Mouse (Mus musculus) MEL (cell line): ENCODE results near the gene Tubb5. TPM values are rescaled to one million over a fixed set of nuclear protein-coding genes. Genes with fewer than 3 reads are reported as not detected.
A peak's percentile ranks its signal among the peaks of the same experiment; 100 is the strongest.

Experiments used
- DNase-seq: peaks from one replicate; pipeline ENCODE4 v3.0.0; 2011; ENCODE audit warnings: low read depth, low spot score
- H3K27ac ChIP-seq: 2 replicates; pipeline ENCODE4 v1.5.1; 2012; ENCODE audit warnings: low read depth, mild to moderate bottlenecking, control low read depth, low read length, moderate library complexity; ENCODE audit not compliant: control insufficient read depth
- H3K27me3 ChIP-seq, 2 experiments: fragments of 150-350 bp in 1 of 2; sonication (generic) in 1 of 2; 2 replicates each; pipeline ENCODE4 v1.6.1; 2012; ENCODE audit warnings: low read length in 2 of 2, mild to moderate bottlenecking in 2 of 2, improper control_type of control experiment in 1 of 2, moderate library complexity in 1 of 2; ENCODE audit not compliant: insufficient read depth in 2 of 2, control insufficient read depth in 1 of 2
- H3K36me3 ChIP-seq, 2 experiments: 2 replicates each; pipeline ENCODE4 v1.6.1; 2012 to 2014; ENCODE audit warnings: low read length in 2 of 2, improper control_type of control experiment in 1 of 2, inconsistent platforms in 1 of 2, mild to moderate bottlenecking in 1 of 2; ENCODE audit not compliant: insufficient read depth in 2 of 2, control insufficient read depth in 1 of 2
- H3K4me1 ChIP-seq, 2 experiments: fragments of 150-350 bp in 1 of 2; sonication (generic) in 1 of 2; 2 replicates each; pipeline ENCODE4 v1.6.1; 2012; ENCODE audit warnings: low read length in 2 of 2, improper control_type of control experiment in 1 of 2, mild to moderate bottlenecking in 1 of 2; ENCODE audit not compliant: insufficient read depth in 2 of 2, control insufficient read depth in 1 of 2
- H3K4me3 ChIP-seq, 2 experiments: fragments of 150-350 bp in 1 of 2; sonication (generic) in 1 of 2; 2 replicates each; pipeline ENCODE4 v1.5.1; 2012; ENCODE audit warnings: low read depth in 2 of 2, low read length in 2 of 2, mild to moderate bottlenecking in 2 of 2, moderate library complexity in 2 of 2, control low read depth in 1 of 2, improper control_type of control experiment in 1 of 2; ENCODE audit not compliant: control insufficient read depth in 1 of 2, insufficient read depth in 1 of 2
- H3K79me2 ChIP-seq: 2 replicates; pipeline ENCODE4 v1.6.1; 2012; ENCODE audit warnings: mild to moderate bottlenecking, low read length, moderate library complexity; ENCODE audit not compliant: control insufficient read depth, poor library complexity, insufficient read depth
- H3K9ac ChIP-seq: 2 replicates; pipeline ENCODE4 v1.6.1; 2012; ENCODE audit warnings: low read depth, mild to moderate bottlenecking, control low read depth, low read length, moderate library complexity; ENCODE audit not compliant: control insufficient read depth, poor library complexity, severe bottlenecking
- H3K9me3 ChIP-seq: fragments of 150-350 bp; sonication (generic); replicated peaks from 2 replicates; pipeline ENCODE4 v1.6.1; 2012; ENCODE audit warnings: mild to moderate bottlenecking, low read length, improper control_type of control experiment, moderate library complexity; ENCODE audit not compliant: insufficient read depth
- CHD1 ChIP-seq: IDR thresholded peaks from 2 replicates; pipeline ENCODE4 v1.6.1; 2012; ENCODE audit warnings: low read depth, mild to moderate bottlenecking, inconsistent platforms, low read length, improper control_type of control experiment
- CHD2 ChIP-seq: IDR thresholded peaks from 2 replicates; pipeline ENCODE4 v1.6.1; 2011; ENCODE audit warnings: low read length, improper control_type of control experiment
- CTCF ChIP-seq, 3 experiments: IDR thresholded peaks in 2 of 3; conservative IDR thresholded peaks in 1 of 3; 2 replicates each; pipeline ENCODE4 v1.5.1; 2011 to 2012; ENCODE audit warnings: low read length in 3 of 3, low read depth in 2 of 3, mild to moderate bottlenecking in 2 of 3, improper control_type of control experiment in 1 of 3, inconsistent platforms in 1 of 3, mixed read lengths in 1 of 3, moderate library complexity in 1 of 3; ENCODE audit not compliant: control insufficient read depth in 1 of 3, insufficient read depth in 1 of 3, poor library complexity in 1 of 3, severe bottlenecking in 1 of 3
- E2F4 ChIP-seq: IDR thresholded peaks from 2 replicates; pipeline ENCODE4 v1.6.1; 2011; ENCODE audit warnings: low read depth, low read length, improper control_type of control experiment, borderline replicate concordance
- ELF1 ChIP-seq: IDR thresholded peaks from 2 replicates; pipeline ENCODE4 v1.6.1; 2014; ENCODE audit warnings: low read depth, mild to moderate bottlenecking, inconsistent platforms, low read length, improper control_type of control experiment, moderate library complexity
- EP300 ChIP-seq, 2 experiments: IDR thresholded peaks; 2 replicates each; pipeline ENCODE4 v1.6.1; 2011; ENCODE audit warnings: improper control_type of control experiment in 2 of 2, low read length in 2 of 2, low read depth in 1 of 2, mild to moderate bottlenecking in 1 of 2
- ETS1 ChIP-seq: IDR thresholded peaks from 2 replicates; pipeline ENCODE4 v1.6.1; 2012; ENCODE audit warnings: low read depth, mild to moderate bottlenecking, inconsistent platforms, low read length, improper control_type of control experiment, moderate library complexity
- GABPA ChIP-seq: IDR thresholded peaks from 2 replicates; pipeline ENCODE4 v1.6.1; 2012; ENCODE audit warnings: low read depth, mild to moderate bottlenecking, inconsistent platforms, low read length, improper control_type of control experiment, moderate library complexity
- GATA1 ChIP-seq: IDR thresholded peaks from 2 replicates; pipeline ENCODE4 v1.6.1; 2011; ENCODE audit warnings: low read depth, low read length, improper control_type of control experiment
- HCFC1 ChIP-seq: IDR thresholded peaks from 2 replicates; pipeline ENCODE4 v1.6.1; 2012; ENCODE audit warnings: low read depth, mild to moderate bottlenecking, inconsistent platforms, low read length, improper control_type of control experiment, moderate library complexity
- JUND ChIP-seq: IDR thresholded peaks from 2 replicates; pipeline ENCODE4 v1.6.1; 2011; ENCODE audit warnings: low read depth, mild to moderate bottlenecking, improper control_type of control experiment, low read length
- MAFK ChIP-seq: IDR thresholded peaks from 2 replicates; pipeline ENCODE4 v1.6.1; 2011; ENCODE audit warnings: low read depth, mild to moderate bottlenecking, low read length, improper control_type of control experiment, borderline replicate concordance
- MAZ ChIP-seq: IDR thresholded peaks from 2 replicates; pipeline ENCODE4 v1.6.1; 2012; ENCODE audit warnings: low read depth, mild to moderate bottlenecking, inconsistent platforms, low read length, improper control_type of control experiment
- MEF2A ChIP-seq: IDR thresholded peaks from 2 replicates; pipeline ENCODE4 v1.6.1; 2014; ENCODE audit warnings: low read depth, mild to moderate bottlenecking, inconsistent platforms, low read length, improper control_type of control experiment; ENCODE audit not compliant: poor library complexity, insufficient replicate concordance, severe bottlenecking; ENCODE audit errors: extremely low read depth
- MXI1 ChIP-seq: IDR thresholded peaks from 2 replicates; pipeline ENCODE4 v1.6.1; 2011; ENCODE audit warnings: mild to moderate bottlenecking, low read depth, low read length, improper control_type of control experiment
- MYB ChIP-seq: IDR thresholded peaks from 2 replicates; pipeline ENCODE4 v1.6.1; 2011; ENCODE audit warnings: mild to moderate bottlenecking, low read depth, low read length, improper control_type of control experiment
- NELFE ChIP-seq: IDR thresholded peaks from 2 replicates; pipeline ENCODE4 v1.6.1; 2011; ENCODE audit warnings: low read depth, low read length, improper control_type of control experiment
- NRF1 ChIP-seq: IDR thresholded peaks from 2 replicates; pipeline ENCODE4 v1.6.1; 2014; ENCODE audit warnings: low read depth, mild to moderate bottlenecking, inconsistent platforms, low read length, improper control_type of control experiment, moderate library complexity; ENCODE audit not compliant: poor library complexity, insufficient read depth, severe bottlenecking
- POLR2A ChIP-seq, 2 experiments: IDR thresholded peaks; 2 replicates each; pipeline ENCODE4 v1.6.1; 2011 to 2012; ENCODE audit warnings: low read length in 2 of 2, mild to moderate bottlenecking in 2 of 2, control low read depth in 1 of 2, improper control_type of control experiment in 1 of 2, low read depth in 1 of 2, moderate library complexity in 1 of 2; ENCODE audit not compliant: control insufficient read depth in 1 of 2, insufficient read depth in 1 of 2, poor library complexity in 1 of 2
- POLR2AphosphoS5 ChIP-seq: IDR thresholded peaks from 2 replicates; pipeline ENCODE4 v1.6.1; 2012; ENCODE audit warnings: low read depth, borderline replicate concordance, mild to moderate bottlenecking, inconsistent platforms, low read length, moderate library complexity, mixed read lengths
- RAD21 ChIP-seq: IDR thresholded peaks from 2 replicates; pipeline ENCODE4 v1.6.1; 2011; ENCODE audit warnings: mild to moderate bottlenecking, low read depth, low read length, improper control_type of control experiment
- RCOR1 ChIP-seq: IDR thresholded peaks from 2 replicates; pipeline ENCODE4 v1.6.1; 2012; ENCODE audit warnings: low read depth, mild to moderate bottlenecking, inconsistent platforms, low read length, improper control_type of control experiment
- SIN3A ChIP-seq: IDR thresholded peaks from 2 replicates; pipeline ENCODE4 v1.6.1; 2012; ENCODE audit warnings: low read length, improper control_type of control experiment, inconsistent platforms
- SMC3 ChIP-seq: IDR thresholded peaks from 2 replicates; pipeline ENCODE4 v1.6.1; 2011; ENCODE audit warnings: low read depth, low read length, improper control_type of control experiment
- TAL1 ChIP-seq: IDR thresholded peaks from 2 replicates; pipeline ENCODE4 v1.6.1; 2012; ENCODE audit warnings: mild to moderate bottlenecking, inconsistent platforms, low read length, moderate library complexity, mixed read lengths
- TBP ChIP-seq: IDR thresholded peaks from 2 replicates; pipeline ENCODE4 v1.8.0; 2011; ENCODE audit warnings: low read depth, low read length, improper control_type of control experiment
- TCF12 ChIP-seq: IDR thresholded peaks from 2 replicates; pipeline ENCODE4 v1.6.1; 2014; ENCODE audit warnings: low read depth, mild to moderate bottlenecking, inconsistent platforms, low read length, improper control_type of control experiment, moderate library complexity
- UBTF ChIP-seq: IDR thresholded peaks from 2 replicates; pipeline ENCODE4 v1.6.1; 2012; ENCODE audit warnings: low read depth, mild to moderate bottlenecking, inconsistent platforms, low read length, improper control_type of control experiment, moderate library complexity, borderline replicate concordance; ENCODE audit not compliant: insufficient read depth
- USF1 ChIP-seq: IDR thresholded peaks from 2 replicates; pipeline ENCODE4 v1.6.1; 2014; ENCODE audit warnings: low read depth, mild to moderate bottlenecking, inconsistent platforms, low read length, improper control_type of control experiment, moderate library complexity
- USF2 ChIP-seq, 2 experiments: IDR thresholded peaks; 2 replicates each; pipeline ENCODE4 v1.6.1; 2011 to 2012; ENCODE audit warnings: improper control_type of control experiment in 2 of 2, low read length in 2 of 2, borderline replicate concordance in 1 of 2, inconsistent platforms in 1 of 2, low read depth in 1 of 2, mild to moderate bottlenecking in 1 of 2; ENCODE audit not compliant: insufficient read depth in 1 of 2
- ZC3H11A ChIP-seq: IDR thresholded peaks from 2 replicates; pipeline ENCODE4 v1.6.1; 2012; ENCODE audit warnings: low read depth, mild to moderate bottlenecking, inconsistent platforms, low read length, improper control_type of control experiment
- ZMIZ1 ChIP-seq: IDR thresholded peaks from 2 replicates; pipeline ENCODE4 v1.6.1; 2012; ENCODE audit warnings: low read depth, mild to moderate bottlenecking, inconsistent platforms, low read length, improper control_type of control experiment, moderate library complexity
- ZNF384 ChIP-seq: IDR thresholded peaks from 2 replicates; pipeline ENCODE4 v1.6.1; 2012; ENCODE audit warnings: low read depth, mild to moderate bottlenecking, inconsistent platforms, low read length, improper control_type of control experiment
- polyA plus RNA-seq, 2 experiments: library from polyadenylated mRNA; stranded (reverse) in 1 of 2; unstranded in 1 of 2; fragments of >175 nt in 1 of 2; fragments of >200 nt in 1 of 2; gene quantifications; 2 replicates each; pipeline versions ENCODE4 v1.2.1 to v1.2.4; 2012; ENCODE audit warnings: low replicate concordance in 2 of 2, low read depth in 1 of 2; ENCODE audit not compliant: insufficient read length in 2 of 2, insufficient read depth in 1 of 2, missing spikeins in 1 of 2
- total RNA-seq: library from RNA; depleted of rRNA; stranded (reverse); fragments of 300-350 nt; gene quantifications from 2 replicates; pipeline ENCODE4 v1.2.3, GENCODE M21; 2012

Gene Tubb5
- total and polyA plus RNA-seq, 3 experiments, result 1,040 to 1,575 (median 1,137) TPM

DNA sequence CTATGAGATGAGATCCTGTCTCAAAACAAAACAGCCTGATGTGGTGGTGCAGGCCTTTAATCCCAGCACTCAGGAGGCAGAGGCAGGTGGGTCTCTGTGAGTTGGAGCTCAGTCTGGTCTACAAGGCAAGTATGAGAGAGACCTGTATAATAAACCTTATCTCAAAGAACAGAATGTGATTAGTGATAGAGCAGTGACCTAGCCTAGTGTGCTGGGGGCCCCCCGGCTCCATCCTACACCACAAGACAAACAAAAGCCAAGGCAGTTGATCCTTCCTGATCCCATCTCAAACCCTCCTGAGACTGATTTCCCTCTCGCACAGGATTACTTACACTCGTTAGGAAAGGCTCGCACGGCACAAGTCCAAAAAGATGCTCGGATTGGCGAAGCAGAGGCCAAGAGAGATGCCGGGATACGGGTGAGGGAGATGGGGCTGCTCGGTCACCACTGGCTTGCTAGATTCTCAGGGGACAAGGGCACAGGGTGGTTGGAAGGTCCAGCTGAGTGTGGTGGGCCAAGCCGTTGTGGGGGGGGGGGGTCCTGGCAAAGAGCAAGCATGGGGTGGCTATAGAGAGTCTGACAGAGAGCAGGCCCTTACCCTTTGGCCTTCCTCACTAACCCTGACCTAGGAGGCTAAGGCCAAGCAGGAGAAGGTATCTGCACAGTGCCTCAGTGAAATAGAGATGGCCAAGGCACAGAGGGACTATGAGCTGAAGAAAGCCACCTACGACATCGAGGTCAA lies 12.8 kb downstream of the Tubb5 start (continued):
- TF ChIP-seq CHD1 (no peak), MEF2A (no peak), CHD2 (no peak), RAD21 (no peak), ZMIZ1 (no peak), EP300 (IDR thresholded peaks at IDR 0.05; ENCODE audit: low read depth in 1 of 2, low read length in 2 of 2) (peak; percentile 72 to 85), MAFK (no peak), TBP (no peak), ZC3H11A (no peak), POLR2AphosphoS5 (no peak), SMC3 (no peak), ETS1 (peak; percentile 46; the same call in 1 of the 2 replicates), NELFE (no peak), E2F4 (no peak), UBTF (no peak), MXI1 (no peak), CTCF (IDR thresholded peaks at IDR 0.05 in 2 of 3, conservative IDR thresholded peaks at IDR 0.05 in 1 of 3; ENCODE audit: control insufficient read depth in 1 of 3, insufficient read depth in 1 of 3, low read depth in 2 of 3, low read length in 3 of 3, poor library complexity in 1 of 3, severe bottlenecking in 1 of 3) (no peak), NRF1 (no peak), SIN3A (peak; percentile 39), GABPA (no peak), JUND (no peak), HCFC1 (no peak)

DNA sequence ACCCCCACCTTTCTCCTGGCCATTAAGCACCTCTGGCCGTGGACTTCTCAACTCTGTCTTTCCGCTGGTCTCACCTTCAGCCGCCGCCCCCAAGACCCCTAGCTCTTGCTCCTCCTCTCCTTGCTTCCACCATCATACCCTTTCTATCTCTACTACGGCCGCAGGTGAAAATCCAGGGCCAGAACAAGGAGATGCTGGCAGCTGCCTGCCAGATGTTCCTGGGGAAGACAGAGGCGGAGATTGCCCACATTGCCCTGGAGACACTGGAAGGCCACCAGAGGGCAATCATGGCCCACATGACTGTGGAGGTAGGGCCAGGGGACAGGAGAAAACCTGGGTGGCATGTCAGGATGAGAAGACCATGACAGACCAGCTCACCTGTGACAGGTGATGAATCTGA lies 13.7 kb downstream of the Tubb5 start:
- peaks cover 4 to 13% of the 10 kb centered on the region in 2 experiments; a peak in 3 of 4 replicates for H3K36me3 ChIP-seq
- no peak overlapping the region for H3K9ac ChIP-seq
- H3K27me3 ChIP-seq, result no peaks in the 10 kb centered on the region
- no peaks in the 10 kb centered on the region for H3K9me3 ChIP-seq
- DNase-seq, result no peak
- no peak overlapping the region for H3K27ac ChIP-seq
- H3K79me2 ChIP-seq, result peaks cover 11% of the 10 kb centered on the region
- no peak overlapping the region for H3K4me3 ChIP-seq
- peaks cover 2 to 20% of the 10 kb centered on the region in 2 experiments; a peak in 2 of 4 replicates for H3K4me1 ChIP-seq
- TF ChIP-seq HCFC1, result no peak
- TF ChIP-seq ELF1, result no peak
- no peak for TF ChIP-seq JUND
- no peak; the same call in 1 of the 2 replicates for TF ChIP-seq SIN3A
- TF ChIP-seq UBTF, result no peak
- TF ChIP-seq MXI1, result no peak
- TF ChIP-seq RAD21, result peak; percentile 34
- TF ChIP-seq E2F4, result no peak
- no peak for TF ChIP-seq ZNF384
- TF ChIP-seq TCF12, result no peak
- no peak for TF ChIP-seq GABPA
- no peak for TF ChIP-seq POLR2A (IDR thresholded peaks at IDR 0.05; ENCODE audit: control insufficient read depth in 1 of 2, insufficient read depth in 1 of 2, low read depth in 1 of 2, low read length in 2 of 2, poor library complexity in 1 of 2)
- no peak for TF ChIP-seq NRF1
- TF ChIP-seq USF2 (IDR thresholded peaks at IDR 0.05; ENCODE audit: borderline replicate concordance in 1 of 2, insufficient read depth in 1 of 2, low read depth in 1 of 2, low read length in 2 of 2), result no peak
- TF ChIP-seq TAL1, result no peak
- no peak for TF ChIP-seq MAZ
- peak; percentile 41 for TF ChIP-seq SMC3
- TF ChIP-seq USF1, result no peak
- TF ChIP-seq NELFE, result no peak
- no peak for TF ChIP-seq MYB
- peak in 2 of 3 experiments; percentile 42 to 53; a peak in 4 of 6 replicates for TF ChIP-seq CTCF (IDR thresholded peaks at IDR 0.05 in 2 of 3, conservative IDR thresholded peaks at IDR 0.05 in 1 of 3; ENCODE audit: control insufficient read depth in 1 of 3, insufficient read depth in 1 of 3, low read depth in 2 of 3, low read length in 3 of 3, poor library complexity in 1 of 3, severe bottlenecking in 1 of 3)
- TF ChIP-seq GATA1, result no peak
- TF ChIP-seq RCOR1, result no peak
